Mouse (Mus musculus) cerebellum, adult 2 months (tissue): ENCODE measurements around the gene Ppa2.

Experiments
- CTCF ChIP-seq: fragments of 200-500 bp; IDR thresholded peaks from 2 replicates; pipeline ENCODE4 v1.5.1; 2011; ENCODE audit warnings: low read depth, mild to moderate bottlenecking, control low read depth, low read length, moderate library complexity, borderline replicate concordance; ENCODE audit not compliant: insufficient read depth
- POLR2A ChIP-seq: fragments of 200-500 bp; IDR thresholded peaks from 2 replicates; pipeline ENCODE4 v1.6.1; 2011; ENCODE audit warnings: low read length, control low read depth, borderline replicate concordance; ENCODE audit not compliant: insufficient read depth

DNA sequence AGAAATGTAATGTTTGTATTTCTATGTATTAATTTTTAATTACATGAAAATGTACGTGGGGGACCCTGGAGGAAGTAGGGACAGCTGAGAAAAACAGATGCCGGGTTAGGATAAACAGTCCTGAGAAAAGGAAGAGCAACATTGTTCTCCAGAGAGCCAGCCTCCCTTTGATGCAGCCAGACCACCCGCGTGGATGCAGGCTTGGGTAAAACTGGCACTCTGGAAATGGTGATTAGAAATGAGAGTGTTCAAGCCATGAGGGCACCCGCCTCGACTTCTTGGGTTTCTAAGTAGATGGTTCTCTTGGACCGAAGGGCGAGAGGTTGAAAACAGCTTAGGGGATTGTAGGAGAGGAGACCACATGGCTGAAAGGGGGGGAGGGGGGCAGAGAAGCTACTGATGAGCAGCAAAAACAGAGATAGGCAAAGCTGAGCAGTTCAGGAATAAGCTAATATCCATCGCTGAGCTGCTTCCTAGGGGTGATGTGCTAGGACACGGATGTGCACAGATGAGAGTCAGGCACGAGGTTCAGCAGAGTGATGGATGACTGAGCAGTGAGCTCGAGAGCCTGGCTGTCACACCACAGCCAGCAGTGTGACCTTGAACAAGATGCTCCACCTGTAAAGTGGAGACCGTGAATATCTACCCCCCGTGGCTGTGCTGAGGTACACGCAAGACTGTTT is 21.4 kb downstream of the Ppa2 start:
- TF ChIP-seq CTCF (no peak), POLR2A (no peak)
